Mouse (Mus musculus): ENCODE results near the gene Txndc5.

Gene Txndc5

GRCm38 (mm10) chr13:38527041-38527796 lies 1.4 kb downstream of the Txndc5 start:
- DNase-seq (ENCODE audit: low read depth, low spot score), result peak; percentile 10

GRCm38 (mm10) chr13:38526116-38526515 lies 2.5 kb downstream of the Txndc5 start:
- no peak for DNase-seq (ENCODE audit: low read depth, low spot score)

DNA sequence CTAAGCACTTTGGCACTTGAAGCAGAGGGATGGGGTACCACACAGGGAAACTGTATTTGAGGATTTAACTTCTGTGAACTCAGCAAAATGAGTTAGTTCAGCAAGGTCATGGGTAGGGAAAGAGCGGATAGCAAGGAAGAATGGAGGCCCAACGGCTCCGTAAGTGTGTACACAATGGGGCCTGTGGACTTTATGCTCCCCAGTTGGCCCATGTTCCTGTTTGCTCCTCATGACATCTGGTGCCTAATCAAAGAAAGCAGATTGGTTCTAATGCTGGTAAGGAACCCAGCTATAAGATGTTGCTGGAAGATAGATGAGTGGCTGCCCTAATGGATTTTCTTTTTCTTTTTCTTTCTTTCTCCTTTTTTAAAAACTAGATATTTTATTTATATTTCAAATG lies 3.4 kb downstream of the Txndc5 start:
- no peak for DNase-seq (ENCODE audit: low read depth, low spot score)

GRCm38 (mm10) chr13:38523231-38523630 lies 5.4 kb downstream of the Txndc5 start:
- no peak for DNase-seq (ENCODE audit: low read depth, low spot score)

GRCm38 (mm10) chr13:38522056-38522654 lies 6.5 kb downstream of the Txndc5 start:
- DNase-seq (ENCODE audit: low read depth, low spot score), result no peak

DNA sequence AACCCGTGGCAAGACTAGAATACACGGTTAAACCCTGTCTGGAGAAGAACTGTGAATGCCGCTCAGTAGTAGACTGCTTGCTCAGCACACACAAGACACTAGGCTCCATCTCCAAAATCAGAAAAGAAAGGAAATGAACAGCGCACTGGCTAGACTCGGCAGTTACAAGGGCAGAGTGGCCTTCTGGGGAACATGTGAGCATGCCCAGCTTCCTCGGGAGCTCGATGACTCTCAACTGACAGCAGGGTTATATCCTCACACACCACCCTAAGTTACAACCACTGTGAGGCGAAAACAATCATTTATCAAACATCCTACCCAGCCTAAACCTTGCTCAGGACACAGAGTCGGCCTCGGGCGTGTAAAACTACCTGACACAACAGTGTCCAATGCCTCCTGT lies 8.3 kb downstream of the Txndc5 start:
- DNase-seq (ENCODE audit: low read depth, low spot score), result no peak

DNA sequence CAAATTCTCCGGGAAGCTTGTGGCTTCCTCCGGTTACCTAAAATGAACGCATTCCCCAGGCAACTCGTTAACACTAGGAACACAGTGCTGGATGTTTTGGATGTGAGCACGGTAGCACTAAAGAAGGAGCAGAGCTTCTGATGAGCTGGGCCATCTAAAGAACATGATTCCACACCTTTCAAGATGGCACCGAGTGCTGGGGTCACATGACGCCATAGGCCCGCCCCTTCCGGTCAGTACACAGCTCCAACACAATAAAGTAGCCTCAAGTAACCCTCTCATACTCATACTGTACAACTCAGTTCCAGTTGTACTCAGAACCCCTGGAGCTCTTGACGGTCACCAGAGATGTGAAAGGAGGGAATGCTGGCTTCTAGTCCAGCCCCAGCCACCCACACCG lies 12.0 kb downstream of the Txndc5 start:
- DNase-seq (ENCODE audit: low read depth, low spot score), result no peak

DNA sequence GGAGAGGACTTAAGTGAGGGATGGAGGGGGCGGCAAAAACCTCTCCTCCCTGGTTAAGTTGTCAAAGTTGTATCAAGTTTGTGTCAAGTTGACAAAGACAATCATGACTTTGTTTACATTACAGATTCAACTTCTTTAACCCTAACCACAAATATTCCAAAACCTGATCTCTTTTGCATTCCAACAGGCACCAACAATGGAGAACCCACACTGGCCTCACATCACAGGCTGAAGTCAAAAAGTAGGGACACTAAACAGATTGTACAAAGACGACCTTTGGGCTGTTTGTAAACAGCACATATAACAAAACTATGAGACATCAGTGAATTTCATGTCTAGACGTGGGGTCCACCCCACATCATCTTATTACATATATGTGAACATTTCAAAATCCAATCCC lies 12.8 kb downstream of the Txndc5 start:
- no peak for DNase-seq (ENCODE audit: low read depth, low spot score)

GRCm38 (mm10) chr13:38515431-38515830 lies 13.2 kb downstream of the Txndc5 start:
- no peak for DNase-seq (ENCODE audit: low read depth, low spot score)

- DNase-seq (ENCODE audit: low read depth, low spot score), result no peak
Observed at GRCm38 (mm10) chr13:38513921-38514320, 14.7 kb downstream of the Txndc5 start.

DNA sequence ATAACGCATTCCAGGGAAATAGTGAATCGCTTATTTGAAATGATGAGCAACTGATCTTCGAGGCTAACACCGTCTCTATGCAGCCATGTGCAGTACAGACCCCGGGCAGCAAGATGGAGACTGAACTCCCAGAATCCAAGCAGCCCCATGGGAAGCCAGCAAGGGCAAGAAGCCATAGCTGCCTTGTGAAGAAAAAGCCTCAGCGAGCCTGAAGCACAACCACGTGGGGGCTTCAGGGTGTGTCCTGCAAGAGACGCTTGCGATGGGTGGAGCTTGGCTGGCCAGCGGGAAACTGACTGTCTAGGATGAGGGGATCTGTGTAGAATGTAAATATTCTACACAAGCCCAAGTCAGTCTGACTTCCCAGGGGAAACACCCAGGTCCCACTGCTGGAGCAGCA lies 16.6 kb downstream of the Txndc5 start:
- DNase-seq (ENCODE audit: low read depth, low spot score), result no peak

DNA sequence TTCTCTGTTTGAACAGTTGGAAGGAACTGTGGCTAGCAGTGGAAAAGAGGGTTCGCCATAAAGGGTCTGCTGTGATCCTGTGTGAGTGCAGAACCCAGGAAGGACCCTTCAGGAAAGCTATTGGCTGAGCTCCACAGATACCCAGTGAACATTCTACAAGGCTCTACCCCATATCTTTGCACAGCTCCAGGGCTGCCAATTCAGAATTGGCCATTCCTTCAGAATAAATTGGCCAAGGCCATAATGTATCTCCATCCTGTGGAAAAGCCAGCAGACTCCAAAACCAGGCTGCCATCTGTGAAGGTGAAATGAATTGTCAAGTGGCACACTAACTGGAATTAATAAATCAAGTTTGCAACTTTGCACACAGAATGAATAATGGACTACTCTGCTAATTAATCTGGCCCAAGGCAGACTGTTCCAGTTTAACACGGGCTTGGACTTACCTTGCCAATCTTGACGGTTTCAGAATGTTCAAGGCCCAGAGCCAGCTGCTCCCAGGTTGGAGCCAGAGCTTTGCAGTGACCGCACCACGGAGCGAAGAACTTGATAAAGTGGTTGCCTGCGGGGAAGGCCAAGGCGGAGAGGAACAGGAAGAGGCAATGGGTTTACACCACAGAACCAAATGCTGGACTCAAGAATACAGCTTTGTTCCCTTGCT lies 18.8 kb downstream of the Txndc5 start:
- no peak for DNase-seq (ENCODE audit: low read depth, low spot score)

DNA sequence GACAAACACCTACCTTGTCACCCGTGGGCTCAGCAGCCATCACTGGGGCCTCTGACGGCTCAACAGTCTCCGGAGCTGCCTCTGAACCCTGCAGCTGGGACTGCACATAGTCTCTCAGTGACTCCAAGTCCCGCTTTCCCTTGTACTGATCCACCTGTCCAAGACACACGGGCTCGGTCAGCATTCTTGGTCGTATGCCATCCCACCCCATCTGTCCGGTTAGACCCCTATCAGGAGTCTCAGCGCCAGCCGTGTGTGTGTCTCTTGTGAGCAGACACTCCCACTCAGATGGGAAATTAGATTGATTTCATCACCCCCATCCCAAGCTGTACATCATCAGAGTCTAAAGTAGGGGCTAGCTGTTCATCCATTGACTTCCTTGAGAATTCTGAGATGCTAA lies 21.7 kb downstream of the Txndc5 start:
- DNase-seq (ENCODE audit: low read depth, low spot score), result no peak

- DNase-seq (ENCODE audit: low read depth, low spot score), result no peak
Observed at GRCm38 (mm10) chr13:38506320-38506719, 22.3 kb downstream of the Txndc5 start.

GRCm38 (mm10) chr13:38503137-38503849 lies 25.3 kb downstream of the Txndc5 start:
- DNase-seq (ENCODE audit: low read depth, low spot score), result no peak

- no peak for DNase-seq (ENCODE audit: low read depth, low spot score)
Observed at GRCm38 (mm10) chr13:38501314-38501713, 27.3 kb downstream of the Txndc5 start.

- no peak for DNase-seq (ENCODE audit: low read depth, low spot score)
Observed at GRCm38 (mm10) chr13:38496715-38497114, 31.9 kb downstream of the Txndc5 start.

DNA sequence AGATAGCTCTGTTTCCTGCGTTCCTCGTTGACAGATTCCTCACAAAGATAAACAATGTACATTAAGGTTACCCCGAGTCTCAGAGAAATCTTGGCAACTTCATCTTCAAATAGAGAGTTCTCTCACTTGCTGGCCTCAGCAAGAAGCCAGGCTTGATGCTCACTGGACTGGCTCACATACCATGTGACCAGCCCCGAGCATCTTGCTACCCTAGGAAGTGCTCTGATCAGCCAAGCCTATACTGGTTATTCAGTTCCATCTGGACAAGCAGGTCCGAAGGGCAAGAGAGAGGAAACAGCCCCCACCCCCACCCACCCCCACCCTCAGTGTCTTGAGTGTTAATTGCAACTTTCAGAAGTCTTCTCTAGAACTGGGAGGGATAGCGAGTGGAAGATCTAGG lies 41.9 kb downstream of the Txndc5 start:
- no peak for DNase-seq (ENCODE audit: low read depth, low spot score)

GRCm38 (mm10) chr13:38484701-38485100 lies 43.9 kb downstream of the Txndc5 start:
- DNase-seq (ENCODE audit: low read depth, low spot score), result no peak

GRCm38 (mm10) chr13:38481021-38481420 lies 47.6 kb downstream of the Txndc5 start:
- DNase-seq (ENCODE audit: low read depth, low spot score), result peak; percentile 28

DNA sequence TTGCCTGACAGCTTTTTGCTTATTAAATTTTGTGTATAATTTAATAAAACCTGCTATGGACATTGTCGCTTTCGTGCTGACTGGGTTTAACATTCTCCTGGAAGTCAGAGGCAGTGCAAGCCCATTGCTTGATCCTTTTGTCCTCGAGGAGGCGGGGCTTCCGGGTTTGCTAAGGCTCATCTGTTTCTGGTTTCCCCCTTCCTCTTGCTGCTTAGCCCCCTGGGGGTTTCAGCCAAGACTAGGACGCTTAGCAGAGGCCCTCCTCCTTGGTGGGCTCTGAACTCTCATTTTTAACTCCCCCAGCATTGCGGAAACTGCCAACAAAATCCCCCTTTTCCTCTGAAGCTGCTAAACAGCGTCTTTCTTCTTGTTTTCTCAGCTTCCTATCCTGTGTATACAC lies 51.7 kb downstream of the Txndc5 start:
- DNase-seq (ENCODE audit: low read depth, low spot score), result no peak

GRCm38 (mm10) chr13:38473497-38473896 lies 55.1 kb downstream of the Txndc5 start:
- no peak for DNase-seq (ENCODE audit: low read depth, low spot score)

Measured in telencephalon, adult 2 months (tissue).